Mouse (Mus musculus) right cerebral cortex, adult 18-20 months (tissue): ENCODE data around the gene Slc44a5.

Experiments
- DNase-seq: peaks from one replicate; pipeline ENCODE4 v3.0.0; 2022; ENCODE audit warnings: mixed read lengths

Slc44a5 gene

GRCm38 (mm10) chr3:153973171-153973948, at the start of gene Slc44a5:
Gene Slc44a5, plus strand, starts transcription at chr3:153973436.
- peak; percentile 59 for DNase-seq

GRCm38 (mm10) chr3:153926333-153926732, 46.9 kb upstream of the Slc44a5 start:
- DNase-seq: no peak

- DNase-seq: no peak
These were observed 43.7 kb upstream of the Slc44a5 start for GRCm38 (mm10) chr3:153929526-153929925.

GRCm38 (mm10) chr3:153932461-153932860, 40.8 kb upstream of the Slc44a5 start:
- DNase-seq: no peak

- DNase-seq: no peak
These were observed 37.4 kb upstream of the Slc44a5 start for GRCm38 (mm10) chr3:153935878-153936277.

- no peak for DNase-seq
These were observed 36.0 kb upstream of the Slc44a5 start for GRCm38 (mm10) chr3:153937116-153937810.

GRCm38 (mm10) chr3:153940021-153940420, 33.2 kb upstream of the Slc44a5 start:
- no peak for DNase-seq

GRCm38 (mm10) chr3:153940486-153940885, 32.8 kb upstream of the Slc44a5 start:
- DNase-seq: no peak

GRCm38 (mm10) chr3:153941613-153942012, 31.6 kb upstream of the Slc44a5 start:
- DNase-seq: no peak

- DNase-seq: no peak
These were observed 30.1 kb upstream of the Slc44a5 start for GRCm38 (mm10) chr3:153943003-153943640.

- DNase-seq: no peak
These were observed 29.3 kb upstream of the Slc44a5 start for GRCm38 (mm10) chr3:153943901-153944334.

- DNase-seq: peak; percentile 93
These were observed 28.8 kb upstream of the Slc44a5 start, which contains the start of gene Acadm for GRCm38 (mm10) chr3:153944335-153944990. Gene Acadm, minus strand, starts transcription at chr3:153944632.

GRCm38 (mm10) chr3:153947271-153947670, 26.0 kb upstream of the Slc44a5 start:
- DNase-seq: no peak

- no peak for DNase-seq
These were observed 25.1 kb upstream of the Slc44a5 start for GRCm38 (mm10) chr3:153948176-153948575.

- no peak for DNase-seq
These were observed 15.3 kb upstream of the Slc44a5 start for GRCm38 (mm10) chr3:153957916-153958315.

- no peak for DNase-seq
These were observed 14.1 kb upstream of the Slc44a5 start for GRCm38 (mm10) chr3:153959035-153959730.

- no peak for DNase-seq
These were observed 13.5 kb upstream of the Slc44a5 start for GRCm38 (mm10) chr3:153959731-153960207.

- DNase-seq: no peak
These were observed 12.4 kb upstream of the Slc44a5 start for GRCm38 (mm10) chr3:153960884-153961283.

GRCm38 (mm10) chr3:153961632-153962389, 11.4 kb upstream of the Slc44a5 start:
- DNase-seq: no peak

- no peak for DNase-seq
These were observed 5.8 kb upstream of the Slc44a5 start for GRCm38 (mm10) chr3:153967447-153967846.

GRCm38 (mm10) chr3:153968549-153968948, 4.7 kb upstream of the Slc44a5 start:
- peak; percentile 39 for DNase-seq
